Mouse (Mus musculus): ENCODE data around the gene Clec4d. TPM values are rescaled to one million over a fixed set of nuclear protein-coding genes. Genes with fewer than 3 reads are reported as not detected.

Clec4d gene
- polyA plus RNA-seq, 1 experiment from 2014 or later: not detected

GRCm38 (mm10) chr6:123252735-123253134, 9.2 kb upstream of the Clec4d start:
- Histone ChIP-seq H3K4me2 (ENCODE audit: low read length) (no peak overlapping the region), H3K27ac (replicated peaks in 1 of 2; ENCODE audit: control insufficient read depth in 1 of 2, insufficient read depth in 1 of 2, low read depth in 2 of 2, low read length in 2 of 2) (no peak overlapping the region), H3K27me3 (ENCODE audit: control insufficient read depth, insufficient read depth, low read length) (no peaks in the 10 kb centered on the region), H3K4me3 (ENCODE audit: control insufficient read depth in 1 of 2, insufficient read depth in 1 of 2, low read depth in 1 of 2, low read length in 2 of 2) (no peak overlapping the region), H3K4me1 (ENCODE audit: control insufficient read depth in 2 of 2, insufficient read depth in 2 of 2, low read length in 2 of 2) (no peaks in the 10 kb centered on the region), H3K9ac (ENCODE audit: low read length) (no peak overlapping the region), H3K36me3 (ENCODE audit: control insufficient read depth, insufficient read depth, low read length) (no peaks in the 10 kb centered on the region), H3K9me3 (ENCODE audit: control insufficient read depth, low read length) (0 out of 2 replicates have a peak, but pooled peaks cover 11% of the 10 kb centered on the region)
- ATAC-seq (ENCODE audit: insufficient number of reproducible peaks, insufficient read depth, low FRiP score, low read depth): no peak

GRCm38 (mm10) chr6:123258946-123259345, 3.0 kb upstream of the Clec4d start:
- no peaks in the 10 kb centered on the region for H3K4me1 ChIP-seq (ENCODE audit: control insufficient read depth in 2 of 2, insufficient read depth in 2 of 2, low read length in 2 of 2)
- WGBS: 62% methylated on average over 3 of the region's 3 CpGs
- H3K27me3 ChIP-seq (ENCODE audit: control insufficient read depth, insufficient read depth, low read length): no peaks in the 10 kb centered on the region
- H3K36me3 ChIP-seq (ENCODE audit: control insufficient read depth, insufficient read depth, low read length): no peaks in the 10 kb centered on the region
- H3K9ac ChIP-seq (ENCODE audit: low read length): no peak overlapping the region
- H3K27ac ChIP-seq (replicated peaks in 1 of 2; ENCODE audit: control insufficient read depth in 1 of 2, insufficient read depth in 1 of 2, low read depth in 2 of 2, low read length in 2 of 2): no peak overlapping the region
- 0 out of 2 replicates have a peak, but pooled peaks cover 5% of the 10 kb centered on the region for H3K9me3 ChIP-seq (ENCODE audit: control insufficient read depth, low read length)
- no peak overlapping the region for H3K4me3 ChIP-seq (ENCODE audit: control insufficient read depth in 1 of 2, insufficient read depth in 1 of 2, low read depth in 1 of 2, low read length in 2 of 2)
- no peak overlapping the region for H3K4me2 ChIP-seq (ENCODE audit: low read length)
- no peak for ATAC-seq (ENCODE audit: insufficient number of reproducible peaks, insufficient read depth, low FRiP score, low read depth)

- Histone ChIP-seq H3K9ac (ENCODE audit: low read length) (no peak overlapping the region), H3K4me2 (ENCODE audit: low read length) (no peak overlapping the region), H3K27me3 (ENCODE audit: control insufficient read depth, insufficient read depth, low read length) (no peaks in the 10 kb centered on the region), H3K9me3 (ENCODE audit: control insufficient read depth, low read length) (0 out of 2 replicates have a peak, but pooled peaks cover 5% of the 10 kb centered on the region), H3K4me1 (ENCODE audit: control insufficient read depth in 2 of 2, insufficient read depth in 2 of 2, low read length in 2 of 2) (no peaks in the 10 kb centered on the region), H3K4me3 (ENCODE audit: control insufficient read depth in 1 of 2, insufficient read depth in 1 of 2, low read depth in 1 of 2, low read length in 2 of 2) (no peak overlapping the region), H3K27ac (replicated peaks in 1 of 2; ENCODE audit: control insufficient read depth in 1 of 2, insufficient read depth in 1 of 2, low read depth in 2 of 2, low read length in 2 of 2) (no peak overlapping the region), H3K36me3 (ENCODE audit: control insufficient read depth, insufficient read depth, low read length) (no peaks in the 10 kb centered on the region)
- ATAC-seq (ENCODE audit: insufficient number of reproducible peaks, insufficient read depth, low FRiP score, low read depth): no peak
- 78% methylated on average over 4 of the region's 4 CpGs for WGBS
Measured at GRCm38 (mm10) chr6:123259889-123260603, 1.9 kb upstream of the Clec4d start.

GRCm38 (mm10) chr6:123260868-123261267, 1.0 kb upstream of the Clec4d start:
- Histone ChIP-seq H3K4me3 (ENCODE audit: control insufficient read depth in 1 of 2, insufficient read depth in 1 of 2, low read depth in 1 of 2, low read length in 2 of 2) (no peak overlapping the region), H3K4me2 (ENCODE audit: low read length) (no peak overlapping the region), H3K4me1 (ENCODE audit: control insufficient read depth in 2 of 2, insufficient read depth in 2 of 2, low read length in 2 of 2) (no peaks in the 10 kb centered on the region), H3K9ac (ENCODE audit: low read length) (no peak overlapping the region), H3K9me3 (ENCODE audit: control insufficient read depth, low read length) (0 out of 2 replicates have a peak, but pooled peaks cover 5% of the 10 kb centered on the region), H3K36me3 (ENCODE audit: control insufficient read depth, insufficient read depth, low read length) (no peaks in the 10 kb centered on the region), H3K27me3 (ENCODE audit: control insufficient read depth, insufficient read depth, low read length) (no peaks in the 10 kb centered on the region), H3K27ac (replicated peaks in 1 of 2; ENCODE audit: control insufficient read depth in 1 of 2, insufficient read depth in 1 of 2, low read depth in 2 of 2, low read length in 2 of 2) (no peak overlapping the region)
- 90% methylated on average over 1 of the region's 1 CpGs for WGBS
- ATAC-seq (ENCODE audit: insufficient number of reproducible peaks, insufficient read depth, low FRiP score, low read depth): no peak

GRCm38 (mm10) chr6:123264194-123264593, 2.3 kb downstream of the Clec4d start:
- no peak for ATAC-seq (ENCODE audit: insufficient number of reproducible peaks, insufficient read depth, low FRiP score, low read depth)
- no peaks in the 10 kb centered on the region for H3K36me3 ChIP-seq (ENCODE audit: control insufficient read depth, insufficient read depth, low read length)
- 81% methylated on average over 3 of the region's 3 CpGs for WGBS
- no peaks in the 10 kb centered on the region for H3K27me3 ChIP-seq (ENCODE audit: control insufficient read depth, insufficient read depth, low read length)
- no peak overlapping the region for H3K4me3 ChIP-seq (ENCODE audit: control insufficient read depth in 1 of 2, insufficient read depth in 1 of 2, low read depth in 1 of 2, low read length in 2 of 2)
- no peak overlapping the region for H3K27ac ChIP-seq (replicated peaks in 1 of 2; ENCODE audit: control insufficient read depth in 1 of 2, insufficient read depth in 1 of 2, low read depth in 2 of 2, low read length in 2 of 2)
- no peak overlapping the region for H3K9ac ChIP-seq (ENCODE audit: low read length)
- no peaks in the 10 kb centered on the region for H3K4me1 ChIP-seq (ENCODE audit: control insufficient read depth in 2 of 2, insufficient read depth in 2 of 2, low read length in 2 of 2)
- H3K4me2 ChIP-seq (ENCODE audit: low read length): no peak overlapping the region
- no peaks in the 10 kb centered on the region for H3K9me3 ChIP-seq (ENCODE audit: control insufficient read depth, low read length)

- Histone ChIP-seq H3K27me3 (ENCODE audit: control insufficient read depth, insufficient read depth, low read length) (no peaks in the 10 kb centered on the region), H3K9me3 (ENCODE audit: control insufficient read depth, low read length) (no peaks in the 10 kb centered on the region), H3K9ac (ENCODE audit: low read length) (no peak overlapping the region), H3K4me1 (ENCODE audit: control insufficient read depth in 2 of 2, insufficient read depth in 2 of 2, low read length in 2 of 2) (no peaks in the 10 kb centered on the region), H3K36me3 (ENCODE audit: control insufficient read depth, insufficient read depth, low read length) (no peaks in the 10 kb centered on the region), H3K27ac (replicated peaks in 1 of 2; ENCODE audit: control insufficient read depth in 1 of 2, insufficient read depth in 1 of 2, low read depth in 2 of 2, low read length in 2 of 2) (no peak overlapping the region), H3K4me3 (ENCODE audit: control insufficient read depth in 1 of 2, insufficient read depth in 1 of 2, low read depth in 1 of 2, low read length in 2 of 2) (no peak overlapping the region), H3K4me2 (ENCODE audit: low read length) (no peak overlapping the region)
- ATAC-seq (ENCODE audit: insufficient number of reproducible peaks, insufficient read depth, low FRiP score, low read depth): no peak
- 81% methylated on average over 4 of the region's 4 CpGs for WGBS
Measured at GRCm38 (mm10) chr6:123265809-123266208, 3.9 kb downstream of the Clec4d start.

GRCm38 (mm10) chr6:123266945-123267344, 5.0 kb downstream of the Clec4d start:
- no peaks in the 10 kb centered on the region for H3K36me3 ChIP-seq (ENCODE audit: control insufficient read depth, insufficient read depth, low read length)
- no peaks in the 10 kb centered on the region for H3K27me3 ChIP-seq (ENCODE audit: control insufficient read depth, insufficient read depth, low read length)
- no peak overlapping the region for H3K27ac ChIP-seq (replicated peaks in 1 of 2; ENCODE audit: control insufficient read depth in 1 of 2, insufficient read depth in 1 of 2, low read depth in 2 of 2, low read length in 2 of 2)
- H3K9ac ChIP-seq (ENCODE audit: low read length): no peak overlapping the region
- no peak overlapping the region for H3K4me3 ChIP-seq (ENCODE audit: control insufficient read depth in 1 of 2, insufficient read depth in 1 of 2, low read depth in 1 of 2, low read length in 2 of 2)
- H3K4me1 ChIP-seq (ENCODE audit: control insufficient read depth in 2 of 2, insufficient read depth in 2 of 2, low read length in 2 of 2): no peaks in the 10 kb centered on the region
- no peaks in the 10 kb centered on the region for H3K9me3 ChIP-seq (ENCODE audit: control insufficient read depth, low read length)
- WGBS: 74% methylated on average over 5 of the region's 5 CpGs
- ATAC-seq (ENCODE audit: insufficient number of reproducible peaks, insufficient read depth, low FRiP score, low read depth): no peak
- no peak overlapping the region for H3K4me2 ChIP-seq (ENCODE audit: low read length)

- Histone ChIP-seq H3K36me3 (ENCODE audit: control insufficient read depth, insufficient read depth, low read length) (no peaks in the 10 kb centered on the region), H3K27me3 (ENCODE audit: control insufficient read depth, insufficient read depth, low read length) (no peaks in the 10 kb centered on the region), H3K9ac (ENCODE audit: low read length) (no peak overlapping the region), H3K4me2 (ENCODE audit: low read length) (no peak overlapping the region), H3K4me1 (ENCODE audit: control insufficient read depth in 2 of 2, insufficient read depth in 2 of 2, low read length in 2 of 2) (no peaks in the 10 kb centered on the region), H3K4me3 (ENCODE audit: control insufficient read depth in 1 of 2, insufficient read depth in 1 of 2, low read depth in 1 of 2, low read length in 2 of 2) (no peak overlapping the region), H3K27ac (replicated peaks in 1 of 2; ENCODE audit: control insufficient read depth in 1 of 2, insufficient read depth in 1 of 2, low read depth in 2 of 2, low read length in 2 of 2) (no peak overlapping the region), H3K9me3 (ENCODE audit: control insufficient read depth, low read length) (0 out of 2 replicates have a peak, but pooled peaks cover 5% of the 10 kb centered on the region)
- ATAC-seq (ENCODE audit: insufficient number of reproducible peaks, insufficient read depth, low FRiP score, low read depth): no peak
- WGBS: 75% methylated on average over 2 of the region's 2 CpGs
Measured at GRCm38 (mm10) chr6:123279443-123279842, 17.5 kb downstream of the Clec4d start.

Data from heart, embryonic 14.5 days (tissue).